Mouse (Mus musculus): ENCODE measurements at regions not wholly inside any gene's neighbourhood (a gene's known extent, or its start where the extent isn't known, plus 50 kb on each side); places are given as distances from the start of the nearest gene placed in this dataset.
A peak's percentile ranks its signal among the peaks of the same experiment; 100 is the strongest.

DNA sequence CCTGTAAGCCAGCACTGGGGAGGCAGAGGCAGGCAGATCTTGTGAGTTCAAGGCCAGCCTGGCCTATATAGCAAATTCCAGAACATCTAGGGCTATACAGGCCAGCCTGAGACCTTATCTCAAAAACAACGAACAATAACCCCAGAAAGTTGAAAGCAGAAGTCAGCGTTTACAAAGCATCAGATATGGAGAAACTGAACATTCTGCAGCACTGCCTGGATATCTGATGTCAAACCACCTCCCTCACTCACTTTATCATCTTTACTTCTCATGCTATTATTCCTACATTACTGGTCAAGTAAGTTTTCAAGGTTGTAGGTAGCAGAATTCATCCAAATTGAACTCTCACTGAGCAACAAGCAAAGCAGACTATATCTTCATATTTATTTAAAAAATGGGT, 135.0 kb downstream of the Zfp706 start (continued):
- TF ChIP-seq MYC (IDR thresholded peaks at IDR 0.05; ENCODE audit: low read depth, low read length): peak; percentile 80
- TF ChIP-seq ELF1 (IDR thresholded peaks at IDR 0.05; ENCODE audit: low read depth, low read length): no peak
- 0 out of 2 replicates have a peak, but pooled peaks have one; percentile 26 for TF ChIP-seq BHLHE40 (IDR thresholded peaks at IDR 0.05; ENCODE audit: borderline replicate concordance, low read depth, low read length)
- TF ChIP-seq KAT2A (conservative IDR thresholded peaks at IDR 0.05; ENCODE audit: low read depth, low read length): no peak; the same call in 1 of the 2 replicates
- TF ChIP-seq NRF1 (IDR thresholded peaks at IDR 0.05; ENCODE audit: insufficient read depth, low read depth, low read length, poor library complexity, severe bottlenecking): no peak
- TF ChIP-seq CTCF (IDR thresholded peaks at IDR 0.05 in 2 of 3, conservative IDR thresholded peaks at IDR 0.05 in 1 of 3; ENCODE audit: control insufficient read depth in 1 of 3, insufficient read depth in 1 of 3, low read depth in 2 of 3, low read length in 3 of 3, poor library complexity in 1 of 3, severe bottlenecking in 1 of 3): no peak
- no peak for TF ChIP-seq E2F4 (IDR thresholded peaks at IDR 0.05; ENCODE audit: borderline replicate concordance, low read depth, low read length)
- TF ChIP-seq MEF2A (IDR thresholded peaks at IDR 0.05; ENCODE audit: extremely low read depth, insufficient replicate concordance, low read depth, low read length, poor library complexity, severe bottlenecking): no peak
- no peak for TF ChIP-seq POLR2AphosphoS5 (IDR thresholded peaks at IDR 0.05; ENCODE audit: borderline replicate concordance, low read depth, low read length)
- peak; percentile 89 for TF ChIP-seq RCOR1 (IDR thresholded peaks at IDR 0.05; ENCODE audit: low read depth, low read length)
- TF ChIP-seq ZNF384 (IDR thresholded peaks at IDR 0.05; ENCODE audit: low read depth, low read length): no peak; the same call in 1 of the 2 replicates
- no peak for TF ChIP-seq GABPA (IDR thresholded peaks at IDR 0.05; ENCODE audit: low read depth, low read length)
- TF ChIP-seq JUND (IDR thresholded peaks at IDR 0.05; ENCODE audit: low read depth, low read length): no peak; the same call in 1 of the 2 replicates
- peak; percentile 56 for TF ChIP-seq HCFC1 (IDR thresholded peaks at IDR 0.05; ENCODE audit: low read depth, low read length)
- no peak for TF ChIP-seq CHD1 (IDR thresholded peaks at IDR 0.05; ENCODE audit: low read depth, low read length)
- no peak for TF ChIP-seq CHD2 (IDR thresholded peaks at IDR 0.05; ENCODE audit: low read length)
- no peak for TF ChIP-seq NELFE (IDR thresholded peaks at IDR 0.05; ENCODE audit: low read depth, low read length)
- TF ChIP-seq USF2 (IDR thresholded peaks at IDR 0.05; ENCODE audit: borderline replicate concordance in 1 of 2, insufficient read depth in 1 of 2, low read depth in 1 of 2, low read length in 2 of 2): no peak
- TF ChIP-seq POLR2AphosphoS2 (IDR thresholded peaks at IDR 0.05; ENCODE audit: low read length): no peak
- no peak for TF ChIP-seq MAX (IDR thresholded peaks at IDR 0.05; ENCODE audit: low read length)
- peak; percentile 46; the same call in 1 of the 2 replicates for TF ChIP-seq TBP (IDR thresholded peaks at IDR 0.05; ENCODE audit: low read depth, low read length)
- no peak; the same call in 1 of the 2 replicates for TF ChIP-seq RAD21 (IDR thresholded peaks at IDR 0.05; ENCODE audit: low read depth, low read length)
- TF ChIP-seq SMC3 (IDR thresholded peaks at IDR 0.05; ENCODE audit: low read depth, low read length): no peak; the same call in 1 of the 2 replicates

DNA sequence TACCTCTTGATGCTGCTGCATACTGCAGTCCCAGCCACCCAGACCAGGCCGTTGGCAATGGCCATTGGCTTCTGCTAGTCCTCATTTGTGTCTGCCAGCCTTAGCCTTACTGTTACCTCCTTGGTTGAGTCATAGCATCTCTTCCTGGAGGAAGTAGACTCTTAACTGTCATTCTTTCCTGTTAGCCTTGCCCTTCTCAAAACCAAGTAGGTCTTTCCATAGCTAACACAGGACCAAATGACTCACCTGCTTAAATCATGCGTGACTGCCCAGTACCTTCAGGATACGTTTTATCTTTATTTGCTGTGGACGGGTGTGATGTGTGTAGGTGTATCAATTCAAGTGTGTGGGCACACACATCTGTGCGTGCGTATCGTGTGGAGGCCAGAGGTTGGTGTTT, 136.9 kb downstream of the Zfp706 start:
- no peak overlapping the region for H3K4me3 ChIP-seq (ENCODE audit: control insufficient read depth in 1 of 2, insufficient read depth in 1 of 2, low read depth in 2 of 2, low read length in 2 of 2)
- no peaks in the 10 kb centered on the region for H3K9me3 ChIP-seq (replicated peaks; ENCODE audit: insufficient read depth, low read length)
- H3K79me2 ChIP-seq (ENCODE audit: control insufficient read depth, insufficient read depth, low read length, poor library complexity): no peaks in the 10 kb centered on the region
- peaks cover 20 to 72% of the 10 kb centered on the region in 2 experiments for H3K4me1 ChIP-seq (ENCODE audit: control insufficient read depth in 1 of 2, insufficient read depth in 2 of 2, low read length in 2 of 2)
- H3K9ac ChIP-seq (ENCODE audit: control insufficient read depth, low read depth, low read length, poor library complexity, severe bottlenecking): no peak overlapping the region
- no peak overlapping the region for H3K27ac ChIP-seq (ENCODE audit: control insufficient read depth, low read depth, low read length)
- no peaks in the 10 kb centered on the region for H3K27me3 ChIP-seq (ENCODE audit: control insufficient read depth in 1 of 2, insufficient read depth in 2 of 2, low read length in 2 of 2)
- H3K36me3 ChIP-seq (ENCODE audit: control insufficient read depth in 1 of 2, insufficient read depth in 2 of 2, low read length in 2 of 2): peaks cover 0 to 55% of the 10 kb centered on the region in 2 experiments; a peak in 3 of 4 replicates
- peak; percentile 33 for DNase-seq (ENCODE audit: low read depth, low spot score)
- TF ChIP-seq ZKSCAN1 (IDR thresholded peaks at IDR 0.05; ENCODE audit: low read depth, low read length): no peak
- no peak for TF ChIP-seq RAD21 (IDR thresholded peaks at IDR 0.05; ENCODE audit: low read depth, low read length)
- TF ChIP-seq EP300 (IDR thresholded peaks at IDR 0.05; ENCODE audit: low read depth in 1 of 2, low read length in 2 of 2): no peak
- no peak for TF ChIP-seq TCF12 (IDR thresholded peaks at IDR 0.05; ENCODE audit: low read depth, low read length)
- no peak for TF ChIP-seq TBP (IDR thresholded peaks at IDR 0.05; ENCODE audit: low read depth, low read length)
- no peak for TF ChIP-seq USF2 (IDR thresholded peaks at IDR 0.05; ENCODE audit: borderline replicate concordance in 1 of 2, insufficient read depth in 1 of 2, low read depth in 1 of 2, low read length in 2 of 2)
- TF ChIP-seq BHLHE40 (IDR thresholded peaks at IDR 0.05; ENCODE audit: borderline replicate concordance, low read depth, low read length): no peak

Measured in MEL (cell line).